Mouse (Mus musculus) liver, embryonic 12.5 days (tissue): ENCODE measurements at regions not wholly inside any gene's neighbourhood (a gene's known extent, or its start where the extent isn't known, plus 50 kb on each side); places are given as distances from the start of the nearest gene placed in this dataset.

Source experiments
- ATAC-seq: fragments of 200-750 bp; cut with Nextera tagmentation; 2 replicates; pipeline ENCODE4 v1.8.0; 2017; ENCODE audit warnings: moderate number of reproducible peaks, mild to moderate bottlenecking, moderate library complexity
- H3K27ac ChIP-seq: fragments of 300-500 bp; sonication (generic); 2 replicates; pipeline ENCODE4 v1.5.1; 2016; ENCODE audit warnings: mild to moderate bottlenecking
- H3K27me3 ChIP-seq: fragments of 300-500 bp; sonication (generic); replicated peaks from 2 replicates; pipeline ENCODE4 v1.6.1; 2016; ENCODE audit warnings: mild to moderate bottlenecking, moderate library complexity
- H3K36me3 ChIP-seq: fragments of 300-500 bp; sonication (generic); 2 replicates; pipeline ENCODE4 v1.6.1; 2016; ENCODE audit warnings: mild to moderate bottlenecking, moderate library complexity
- H3K4me1 ChIP-seq: fragments of 300-500 bp; sonication (generic); 2 replicates; pipeline ENCODE4 v1.6.1; 2016
- H3K4me2 ChIP-seq: fragments of 300-500 bp; sonication (generic); 2 replicates; pipeline ENCODE4 v1.6.1; 2016; ENCODE audit warnings: mild to moderate bottlenecking, moderate library complexity
- H3K4me3 ChIP-seq: fragments of 300-500 bp; sonication (generic); 2 replicates; pipeline ENCODE4 v1.5.1; 2016; ENCODE audit warnings: mild to moderate bottlenecking, moderate library complexity
- H3K9ac ChIP-seq: fragments of 300-500 bp; sonication (generic); 2 replicates; pipeline ENCODE4 v1.6.1; 2016; ENCODE audit warnings: mild to moderate bottlenecking, moderate library complexity
- H3K9me3 ChIP-seq: fragments of 300-500 bp; sonication (generic); replicated peaks from 2 replicates; pipeline ENCODE4 v1.6.1; 2016; ENCODE audit warnings: mild to moderate bottlenecking, moderate library complexity
- WGBS: fragments of 180-500 bp; shearing (Covaris S2); methylation state at CpG from one replicate; pipeline ENCODE4 v1.1.7; 2016; ENCODE audit not compliant: insufficient replicate concordance; 5-methylcytosine and 5-hydroxymethylcytosine counted together

GRCm38 (mm10) chrX:99624515-99625179 is 153.6 kb upstream of the Pja1 start:
- Histone ChIP-seq H3K27me3 (peaks cover 41% of the 10 kb centered on the region), H3K9me3 (no peaks in the 10 kb centered on the region), H3K4me3 (no peak overlapping the region), H3K9ac (no peak overlapping the region), H3K36me3 (no peaks in the 10 kb centered on the region), H3K4me2 (no peak overlapping the region), H3K4me1 (no peaks in the 10 kb centered on the region), H3K27ac (no peak overlapping the region)
- WGBS, result 56% methylated on average over 5 of the region's 5 CpGs
- ATAC-seq, result no peak

DNA sequence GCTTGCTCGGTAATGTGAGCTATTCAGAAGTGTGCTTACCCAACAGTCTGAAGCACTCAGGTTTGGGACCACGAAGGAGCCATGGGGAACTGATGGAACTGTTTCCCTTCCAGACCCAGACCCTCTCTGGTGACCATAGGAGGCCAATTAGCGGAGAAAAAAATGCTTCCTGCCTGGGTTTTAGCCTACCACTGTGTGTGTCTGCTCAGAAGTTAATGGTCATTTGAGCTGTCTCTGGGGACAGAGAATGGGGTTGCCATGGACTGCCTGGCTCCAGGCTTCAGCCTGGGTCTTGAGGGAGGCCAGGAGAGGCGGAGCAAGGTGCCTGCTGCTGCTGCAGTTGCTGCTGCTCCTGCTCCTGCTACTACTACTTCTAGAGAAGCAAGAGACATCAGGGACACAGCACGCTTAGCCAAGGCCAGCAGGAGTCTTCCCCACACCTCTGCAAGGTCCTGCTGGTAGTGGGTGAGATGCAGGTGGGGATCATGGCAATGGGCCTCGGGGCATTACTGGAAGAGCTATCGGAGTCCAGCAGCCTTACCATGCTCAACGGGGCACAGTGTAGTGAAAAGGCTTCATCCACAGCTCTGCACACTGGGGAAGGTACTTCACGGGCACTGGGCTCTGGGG is 141.2 kb upstream of the Pja1 start:
- ATAC-seq, result no peak
- H3K36me3 ChIP-seq, result no peaks in the 10 kb centered on the region
- 51% methylated on average over 9 of the region's 9 CpGs for WGBS

GRCm38 (mm10) chrX:99610096-99610495 is 139.0 kb upstream of the Pja1 start:
- 58% methylated on average over 5 of the region's 5 CpGs for WGBS
- no peaks in the 10 kb centered on the region for H3K36me3 ChIP-seq

More for the DNA sequence above, 141.2 kb upstream of the Pja1 start:
- peaks cover 48% of the 10 kb centered on the region for H3K27me3 ChIP-seq
- no peaks in the 10 kb centered on the region for H3K4me1 ChIP-seq
- H3K9me3 ChIP-seq, result no peaks in the 10 kb centered on the region
- H3K9ac ChIP-seq, result no peak overlapping the region
- no peak overlapping the region for H3K27ac ChIP-seq
- no peak overlapping the region for H3K4me2 ChIP-seq
- no peak overlapping the region for H3K4me3 ChIP-seq

GRCm38 (mm10) chrX:99609591-99609990 is 138.5 kb upstream of the Pja1 start:
- no peaks in the 10 kb centered on the region for H3K4me1 ChIP-seq
- H3K4me2 ChIP-seq, result no peak overlapping the region
- H3K36me3 ChIP-seq, result no peaks in the 10 kb centered on the region
- WGBS, result 48% methylated on average over 2 of the region's 2 CpGs
- no peak for ATAC-seq
- H3K9me3 ChIP-seq, result no peaks in the 10 kb centered on the region
- no peak overlapping the region for H3K27ac ChIP-seq
- H3K4me3 ChIP-seq, result no peak overlapping the region
- H3K9ac ChIP-seq, result no peak overlapping the region
- peaks cover 69% of the 10 kb centered on the region for H3K27me3 ChIP-seq

More at GRCm38 (mm10) chrX:99610096-99610495, 139.0 kb upstream of the Pja1 start:
- ATAC-seq, result no peak
- Histone ChIP-seq H3K4me3 (no peak overlapping the region), H3K27me3 (peaks cover 68% of the 10 kb centered on the region), H3K9ac (no peak overlapping the region), H3K4me1 (no peaks in the 10 kb centered on the region), H3K9me3 (no peaks in the 10 kb centered on the region), H3K4me2 (no peak overlapping the region), H3K27ac (no peak overlapping the region)

GRCm38 (mm10) chrX:99608284-99608692 is 137.2 kb upstream of the Pja1 start:
- Histone ChIP-seq H3K4me1 (no peaks in the 10 kb centered on the region), H3K36me3 (no peaks in the 10 kb centered on the region), H3K4me2 (no peak overlapping the region), H3K9me3 (no peaks in the 10 kb centered on the region), H3K27ac (no peak overlapping the region), H3K27me3 (peaks cover 70% of the 10 kb centered on the region), H3K4me3 (no peak overlapping the region), H3K9ac (no peak overlapping the region)
- 28% methylated on average over 2 of the region's 2 CpGs for WGBS
- no peak for ATAC-seq

- no peaks in the 10 kb centered on the region for H3K36me3 ChIP-seq
- no peak overlapping the region for H3K4me3 ChIP-seq
- no peaks in the 10 kb centered on the region for H3K4me1 ChIP-seq
- 56% methylated on average over 10 of the region's 10 CpGs for WGBS
- no peak for ATAC-seq
- no peak overlapping the region for H3K4me2 ChIP-seq
- no peak overlapping the region for H3K9ac ChIP-seq
- peaks cover 71% of the 10 kb centered on the region for H3K27me3 ChIP-seq
- no peak overlapping the region for H3K27ac ChIP-seq
- H3K9me3 ChIP-seq, result no peaks in the 10 kb centered on the region
These were observed 134.2 kb upstream of the Pja1 start for GRCm38 (mm10) chrX:99605084-99605824.

- no peaks in the 10 kb centered on the region for H3K4me1 ChIP-seq
- H3K9ac ChIP-seq, result no peak overlapping the region
- H3K4me2 ChIP-seq, result no peak overlapping the region
- no peaks in the 10 kb centered on the region for H3K9me3 ChIP-seq
- 34% methylated on average over 6 of the region's 6 CpGs for WGBS
- no peak overlapping the region for H3K27ac ChIP-seq
- H3K36me3 ChIP-seq, result no peaks in the 10 kb centered on the region
- H3K27me3 ChIP-seq, result peaks cover 63% of the 10 kb centered on the region
- ATAC-seq, result no peak
- no peak overlapping the region for H3K4me3 ChIP-seq
These were observed 132.6 kb upstream of the Pja1 start for GRCm38 (mm10) chrX:99603714-99604113.

GRCm38 (mm10) chrX:99602268-99602885 is 131.3 kb upstream of the Pja1 start:
- Histone ChIP-seq H3K27ac (no peak overlapping the region), H3K9me3 (no peaks in the 10 kb centered on the region), H3K27me3 (peaks cover 57% of the 10 kb centered on the region), H3K4me3 (no peak overlapping the region), H3K9ac (no peak overlapping the region), H3K4me1 (no peaks in the 10 kb centered on the region), H3K36me3 (no peaks in the 10 kb centered on the region), H3K4me2 (no peak overlapping the region)
- ATAC-seq, result no peak
- 75% methylated on average over 12 of the region's 12 CpGs for WGBS

DNA sequence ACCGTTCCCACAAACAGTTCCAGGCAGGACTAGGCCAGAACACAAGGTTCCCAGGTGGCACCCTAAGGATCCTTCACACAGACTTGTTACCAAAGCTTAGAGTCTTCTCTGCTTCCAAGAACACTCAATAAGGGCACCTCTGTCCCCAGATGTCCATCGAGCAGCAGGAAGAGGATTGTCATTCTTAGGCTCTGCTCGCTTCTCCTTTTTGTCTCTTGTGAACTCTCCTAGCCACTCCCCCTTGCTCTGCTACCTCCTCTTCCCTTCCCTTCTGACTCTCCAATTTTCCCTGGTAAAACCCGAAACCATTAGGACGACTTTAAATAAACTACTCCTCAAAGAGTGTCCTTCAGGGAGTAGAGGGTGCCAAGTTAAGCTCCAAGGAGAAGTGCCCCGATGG is 124.4 kb upstream of the Pja1 start:
- no peak overlapping the region for H3K4me3 ChIP-seq
- WGBS, result 53% methylated on average over 6 of the region's 6 CpGs
- no peaks in the 10 kb centered on the region for H3K4me1 ChIP-seq
- ATAC-seq, result no peak
- H3K9me3 ChIP-seq, result no peaks in the 10 kb centered on the region
- H3K9ac ChIP-seq, result no peak overlapping the region
- no peaks in the 10 kb centered on the region for H3K36me3 ChIP-seq
- H3K27ac ChIP-seq, result no peak overlapping the region
- peaks cover 52% of the 10 kb centered on the region for H3K27me3 ChIP-seq
- H3K4me2 ChIP-seq, result no peak overlapping the region

DNA sequence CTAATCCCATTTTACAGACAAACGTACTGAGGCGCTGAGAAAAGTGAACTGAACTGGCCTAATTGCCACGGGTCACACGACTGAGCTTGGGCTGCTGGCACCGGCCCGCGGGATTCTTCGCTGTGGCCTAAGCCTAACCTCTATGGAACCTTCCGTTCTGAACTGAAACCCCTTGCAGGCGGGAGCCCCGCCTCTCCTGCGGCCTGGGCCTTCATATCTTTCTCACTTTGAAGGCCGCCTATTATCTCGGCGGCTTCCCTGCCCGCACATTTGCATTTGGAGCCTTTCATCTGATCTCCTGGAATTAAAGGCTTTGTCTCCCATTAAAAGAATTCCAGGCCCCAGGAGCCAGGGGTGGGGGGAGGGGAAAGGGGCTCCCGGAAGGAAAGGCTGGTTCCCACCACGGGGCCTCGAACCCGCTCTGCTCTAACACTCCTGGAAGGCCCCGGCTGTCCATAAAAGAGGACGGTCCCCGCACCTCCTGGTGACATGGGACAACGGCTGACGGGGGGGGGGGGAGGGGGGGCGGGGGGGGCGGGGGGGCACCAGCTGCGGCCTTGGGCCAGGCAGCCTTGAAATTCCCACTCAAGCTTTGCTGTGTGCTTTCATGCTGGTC is 122.9 kb upstream of the Pja1 start:
- 17% methylated on average over 17 of the region's 28 CpGs for WGBS
- no peak for ATAC-seq
- peak overlapping the region; percentile 41 for H3K4me2 ChIP-seq
- H3K4me1 ChIP-seq, result no peaks in the 10 kb centered on the region
- no peak overlapping the region for H3K27ac ChIP-seq
- H3K36me3 ChIP-seq, result no peaks in the 10 kb centered on the region
- peaks cover 58% of the 10 kb centered on the region for H3K27me3 ChIP-seq
- H3K9ac ChIP-seq, result no peak overlapping the region
- H3K9me3 ChIP-seq, result no peaks in the 10 kb centered on the region
- H3K4me3 ChIP-seq, result no peak overlapping the region

GRCm38 (mm10) chrX:99592980-99593379 is 121.9 kb upstream of the Pja1 start:
- ATAC-seq, result no peak
- Histone ChIP-seq H3K4me2 (no peak overlapping the region), H3K9ac (no peak overlapping the region), H3K27ac (no peak overlapping the region), H3K4me1 (no peaks in the 10 kb centered on the region), H3K9me3 (no peaks in the 10 kb centered on the region), H3K27me3 (peaks cover 59% of the 10 kb centered on the region), H3K36me3 (no peaks in the 10 kb centered on the region), H3K4me3 (no peak overlapping the region)
- 44% methylated on average over 11 of the region's 11 CpGs for WGBS

DNA sequence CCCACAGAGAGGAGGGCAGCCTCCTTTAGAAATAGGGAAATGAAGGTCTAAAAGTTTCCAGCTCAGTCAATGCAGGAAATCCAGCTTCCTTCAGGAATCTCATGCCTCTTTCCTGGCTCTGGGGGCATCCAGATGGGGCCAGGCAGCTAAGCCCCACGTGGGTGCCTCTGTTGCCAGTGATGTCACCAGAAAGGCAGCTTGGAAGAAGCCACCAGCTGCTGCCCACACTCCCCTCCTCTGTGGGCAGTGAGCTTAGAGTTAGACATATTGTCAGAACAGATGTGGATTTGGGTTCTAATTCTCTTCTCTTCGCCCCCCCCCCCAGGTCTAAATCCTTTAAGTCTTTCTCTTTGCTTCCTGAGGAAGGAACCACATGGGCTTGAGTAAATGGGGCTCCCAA is 116.2 kb upstream of the Pja1 start:
- Histone ChIP-seq H3K4me3 (no peak overlapping the region), H3K4me2 (no peak overlapping the region), H3K27me3 (peaks cover 44% of the 10 kb centered on the region), H3K9me3 (no peaks in the 10 kb centered on the region), H3K36me3 (no peaks in the 10 kb centered on the region), H3K27ac (no peak overlapping the region), H3K9ac (no peak overlapping the region), H3K4me1 (no peaks in the 10 kb centered on the region)
- WGBS, result 38% methylated on average over 2 of the region's 2 CpGs
- ATAC-seq, result no peak
